Mouse (Mus musculus): ENCODE measurements around the gene Sod2. TPM values are rescaled to one million over a fixed set of nuclear protein-coding genes. Genes with fewer than 3 reads are reported as not detected.

Gene Sod2
- polyA plus RNA-seq (2012; rRNA removed) = 91.4 and 92.0 TPM in 2 replicates

DNA sequence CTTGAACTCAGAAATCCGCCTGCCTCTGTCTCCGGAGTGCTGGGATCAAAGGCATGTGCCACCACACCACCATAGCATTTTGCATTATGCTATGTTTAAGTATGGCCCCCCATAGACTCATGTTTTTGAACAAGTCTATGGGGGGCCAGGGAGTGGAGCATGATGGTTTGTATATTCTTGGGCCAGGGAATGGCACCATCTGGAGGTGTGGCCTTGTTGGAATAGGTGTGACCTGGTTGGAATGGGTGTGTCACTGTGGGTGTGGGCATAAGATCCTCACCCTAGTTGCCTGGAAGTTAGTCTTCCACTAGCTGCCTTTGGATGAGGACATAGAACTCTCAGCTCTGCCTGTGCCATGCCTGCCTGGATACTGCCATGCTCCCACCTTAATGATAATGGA lies at the start of gene Sod2:
Sod2 (plus strand) TSS at position 301 of the 400 bp plus-strand sequence.

DNA sequence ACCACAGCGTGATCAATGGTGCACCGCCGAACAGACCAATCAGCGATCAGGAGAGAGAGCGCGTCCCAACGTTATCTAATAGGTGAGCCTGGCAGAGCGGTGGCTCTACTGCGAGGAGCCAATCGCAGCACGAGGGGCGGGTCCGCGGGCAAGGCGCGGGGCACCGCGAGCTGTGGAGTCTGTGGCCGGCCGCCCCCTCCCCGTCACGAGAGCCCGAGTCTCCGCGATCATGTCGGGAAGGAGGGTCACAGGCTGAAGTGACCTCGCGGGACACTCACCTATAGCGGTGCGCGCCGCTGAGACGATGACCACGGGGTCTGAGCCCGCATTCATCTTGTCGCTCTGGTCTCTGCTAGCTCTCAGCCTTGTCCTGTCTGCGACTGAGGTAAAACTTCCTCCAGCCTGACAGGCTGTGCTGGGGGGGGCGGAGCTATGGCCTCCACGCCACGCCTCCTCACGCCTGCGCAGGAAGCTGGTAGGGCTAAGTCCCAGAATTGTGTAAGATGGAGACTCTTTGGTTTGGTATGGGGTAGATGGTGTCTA lies 46.2 kb upstream of the Sod2 start, which contains the start of gene Acat2:
Acat2 (minus strand) TSS at position 417 of the 543 bp plus-strand sequence.

DNA sequence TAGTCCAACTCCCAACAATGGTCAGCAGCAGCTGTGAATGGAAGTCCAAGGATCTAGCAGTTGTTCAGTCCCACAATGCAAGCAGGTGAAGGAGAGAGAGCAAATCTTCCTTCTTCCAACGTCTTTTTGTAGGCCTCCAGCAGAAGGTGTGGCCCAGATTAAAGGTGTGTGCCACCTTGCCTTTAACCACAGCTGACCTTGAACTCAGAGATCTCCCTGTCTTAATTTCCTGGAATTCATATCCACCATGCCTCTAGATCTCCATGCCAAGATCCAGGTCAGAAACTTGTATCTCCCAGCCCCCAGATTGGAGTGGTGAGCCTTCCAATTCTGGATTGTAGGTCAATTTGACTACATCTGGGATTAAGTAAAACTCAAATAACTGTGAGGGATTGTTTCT lies 12.6 kb upstream of the Sod2 start, which contains the start of gene Wtap:
Wtap (minus strand) TSS at position 101 of the 400 bp plus-strand sequence.

DNA sequence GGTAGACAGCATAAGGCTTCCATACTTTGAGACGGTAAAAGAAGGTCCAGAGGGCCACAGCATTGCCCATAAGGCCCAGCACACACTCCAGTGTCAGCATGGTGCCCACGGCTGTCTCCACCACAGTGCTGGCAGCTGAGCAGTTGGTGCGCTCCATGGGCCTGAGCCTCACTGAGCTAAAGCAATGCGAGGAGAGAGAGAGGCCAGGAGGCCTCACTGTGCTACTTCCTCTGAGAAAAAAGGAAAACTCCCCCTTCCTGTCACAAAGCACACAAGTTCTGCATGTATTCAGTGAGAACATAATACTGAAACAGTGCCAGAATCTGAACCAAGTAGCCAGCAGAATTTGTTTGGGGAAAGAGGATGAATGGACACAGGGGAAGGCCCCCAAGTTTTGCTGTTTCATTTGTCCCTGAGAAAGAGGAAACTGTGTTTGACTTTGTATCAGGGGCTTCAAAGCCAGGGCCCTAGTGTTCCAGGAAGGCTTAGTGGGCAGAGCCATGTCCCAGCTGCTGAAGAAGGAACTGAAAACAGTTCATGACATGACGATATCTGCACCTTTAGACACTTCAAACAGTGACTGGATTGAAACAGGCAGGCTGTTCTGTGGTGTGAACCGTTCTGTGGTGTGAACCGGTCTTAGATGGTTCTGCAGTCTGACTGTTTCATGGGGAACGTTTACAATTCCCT lies 45.6 kb downstream of the Sod2 start, which contains the start of gene Gpr31b:
Gpr31b (minus strand) TSS at position 173 of the 690 bp plus-strand sequence.

DNA sequence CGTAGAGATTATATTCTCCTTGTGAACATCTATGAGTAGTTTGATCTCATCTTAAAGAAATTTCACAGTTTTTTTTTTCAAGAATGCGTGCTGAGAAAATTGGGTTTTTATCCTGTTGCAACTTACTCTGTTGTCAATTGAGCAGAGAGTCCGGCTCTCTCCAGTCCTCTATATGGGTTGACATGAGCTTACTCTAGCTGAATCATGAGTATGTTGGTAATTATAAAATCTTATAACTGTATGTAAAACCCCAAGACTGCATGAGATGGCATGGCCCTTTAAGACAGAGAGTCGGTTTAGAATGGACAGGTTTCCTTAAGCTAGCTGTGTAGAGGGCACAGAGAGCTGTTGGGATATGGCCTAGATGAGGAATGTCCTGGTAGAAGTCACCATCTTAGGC lies 54.2 kb downstream of the Sod2 start, which contains the start of gene Tcp10b:
Tcp10b (plus strand) TSS at position 301 of the 400 bp plus-strand sequence.

Other genes starting within 250 kb of the Sod2 start
- 13.0 and 13.9 TPM in 2 replicates for gene Igf2r, start 237.2 kb upstream of the Sod2 start, polyA plus RNA-seq (2012; rRNA removed)
- gene Mas1, start 138.7 kb upstream of the Sod2 start, polyA plus RNA-seq (2012; rRNA removed) = 0.07 and 0.08 TPM in 2 replicates
- gene Mrgprh, start 130.8 kb upstream of the Sod2 start, polyA plus RNA-seq (2012; rRNA removed) = 0.01 TPM in 1 of 2 replicates, not detected in the other
- gene Pnldc1, start 96.6 kb upstream of the Sod2 start, polyA plus RNA-seq (2012; rRNA removed) = 0.62 and 0.77 TPM in 2 replicates
- gene Tcp1, start 91.1 kb upstream of the Sod2 start, polyA plus RNA-seq (2012; rRNA removed) = 111 and 135 TPM in 2 replicates
- gene Mrpl18, start 90.5 kb upstream of the Sod2 start, polyA plus RNA-seq (2012; rRNA removed) = 58.7 and 65.0 TPM in 2 replicates
- 3.5 and 4.3 TPM in 2 replicates for gene Acat3, start 66.2 kb upstream of the Sod2 start, polyA plus RNA-seq (2012; rRNA removed)
- gene Acat2, start 46.1 kb upstream of the Sod2 start, polyA plus RNA-seq (2012; rRNA removed) = 34.7 and 41.4 TPM in 2 replicates
- 28.0 and 31.6 TPM in 2 replicates for gene Wtap, start 12.7 kb upstream of the Sod2 start, polyA plus RNA-seq (2012; rRNA removed)
- gene Gpr31b, start 45.5 kb downstream of the Sod2 start, polyA plus RNA-seq (2012; rRNA removed) = 0.02 TPM in 1 of 2 replicates, not detected in the other
- gene Tcp10b, start 54.3 kb downstream of the Sod2 start, polyA plus RNA-seq (2012; rRNA removed) = 0.03 TPM in 2 replicates
- gene Unc93a, start 125.0 kb downstream of the Sod2 start, polyA plus RNA-seq (2012; rRNA removed) = 0.01 TPM in 1 of 2 replicates, not detected in the other
- gene Smok2a, start 214.3 kb downstream of the Sod2 start, polyA plus RNA-seq (2012; rRNA removed) = not detected in 2 replicates
- gene Smok2b, start 223.4 kb downstream of the Sod2 start, polyA plus RNA-seq (2012; rRNA removed) = not detected in 2 replicates

Data from liver, embryonic 14 days (tissue).